Mouse (Mus musculus): Measurements from ENCODE around the gene Ndufv1.

GRCm38 (mm10) chr19:4059069-4059740, 46.6 kb upstream of the Ndufv1 start, which contains the start of gene Gstp3:
- TF ChIP-seq CTCF (IDR thresholded peaks at IDR 0.05; ENCODE audit: low read depth, low read length) (no peak), POLR2AphosphoS5 (IDR thresholded peaks at IDR 0.05; ENCODE audit: insufficient replicate concordance, low read depth, low read length) (no peak)
